Mouse (Mus musculus) induced T-regulatory cell, adult 2 months (primary cell): ENCODE measurements at regions not wholly inside any gene's neighbourhood (a gene's known extent, or its start where the extent isn't known, plus 50 kb on each side); places are given as distances from the start of the nearest gene placed in this dataset.

ENCODE experiments used
- DNase-seq: peaks from one replicate; pipeline ENCODE4 v3.0.0-alpha.2; 2012; ENCODE audit warnings: low read depth

- DNase-seq = no peak
Observed at GRCm38 (mm10) chr16:53011847-53012246, 558.0 kb upstream of the Alcam start.

- DNase-seq = no peak
Observed at GRCm38 (mm10) chr16:52988852-52989397, 535.1 kb upstream of the Alcam start.

GRCm38 (mm10) chr16:52984336-52984735, 530.5 kb upstream of the Alcam start:
- no peak for DNase-seq

DNA sequence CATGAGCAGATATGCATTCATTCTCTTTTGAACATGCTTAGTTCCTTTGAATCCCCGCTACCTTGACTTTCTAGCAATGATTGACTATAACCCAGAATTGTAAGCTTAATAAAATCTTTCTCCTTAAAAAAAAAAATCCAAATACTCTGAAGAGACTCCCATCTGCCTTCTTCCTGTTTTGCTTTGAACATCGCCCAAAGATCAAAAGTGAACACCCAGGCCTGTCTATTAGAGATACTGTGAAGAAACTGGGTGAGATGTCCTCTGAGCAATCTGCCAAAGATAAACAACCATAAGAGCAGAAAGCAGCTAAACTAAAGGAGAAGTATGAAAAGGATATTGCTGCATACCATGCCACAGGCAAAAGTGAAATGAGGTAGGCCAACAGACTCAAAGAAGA, 527.1 kb upstream of the Alcam start:
- no peak for DNase-seq

DNA sequence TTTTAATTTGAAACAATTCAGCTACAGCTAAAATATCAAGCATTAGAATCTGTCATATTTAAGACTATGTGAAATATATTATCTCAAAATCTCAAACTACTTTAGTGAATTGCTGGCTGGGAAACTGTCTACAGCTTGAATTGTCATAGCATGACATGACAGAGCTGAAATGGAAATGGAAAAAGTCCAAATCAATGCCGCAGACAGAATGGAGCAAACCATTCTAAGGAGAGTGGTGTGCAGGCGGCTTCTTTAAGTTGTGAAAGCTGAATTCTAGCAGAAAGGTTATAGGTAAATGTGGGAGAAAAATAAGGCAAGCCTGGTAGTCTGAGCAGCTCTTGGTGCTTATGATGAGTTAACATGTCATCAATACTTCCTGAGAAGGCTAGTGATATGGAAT, 518.9 kb upstream of the Alcam start:
- DNase-seq = no peak

DNA sequence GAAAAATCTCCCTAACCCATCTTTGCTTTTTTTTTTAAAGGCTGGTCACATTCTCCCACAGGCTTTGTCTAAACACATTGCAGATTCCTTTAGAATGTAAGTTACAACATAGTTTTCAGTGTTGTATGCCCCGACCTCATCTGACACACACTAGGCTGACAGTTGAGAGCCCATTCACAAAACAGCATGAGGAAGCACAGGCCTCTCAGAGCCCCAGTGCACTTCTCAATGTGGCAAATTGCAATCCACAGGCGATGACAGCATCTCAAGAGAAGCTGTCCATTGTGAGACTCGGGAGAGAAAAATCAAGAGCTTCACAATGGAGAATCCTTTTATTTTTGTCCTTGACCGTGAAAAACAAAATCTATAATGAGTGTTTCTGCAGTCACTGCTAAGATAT, 493.8 kb upstream of the Alcam start:
- no peak for DNase-seq

- no peak for DNase-seq
Observed at GRCm38 (mm10) chr16:52934749-52935148, 480.9 kb upstream of the Alcam start.

GRCm38 (mm10) chr16:52931978-52932377, 478.1 kb upstream of the Alcam start:
- no peak for DNase-seq

DNA sequence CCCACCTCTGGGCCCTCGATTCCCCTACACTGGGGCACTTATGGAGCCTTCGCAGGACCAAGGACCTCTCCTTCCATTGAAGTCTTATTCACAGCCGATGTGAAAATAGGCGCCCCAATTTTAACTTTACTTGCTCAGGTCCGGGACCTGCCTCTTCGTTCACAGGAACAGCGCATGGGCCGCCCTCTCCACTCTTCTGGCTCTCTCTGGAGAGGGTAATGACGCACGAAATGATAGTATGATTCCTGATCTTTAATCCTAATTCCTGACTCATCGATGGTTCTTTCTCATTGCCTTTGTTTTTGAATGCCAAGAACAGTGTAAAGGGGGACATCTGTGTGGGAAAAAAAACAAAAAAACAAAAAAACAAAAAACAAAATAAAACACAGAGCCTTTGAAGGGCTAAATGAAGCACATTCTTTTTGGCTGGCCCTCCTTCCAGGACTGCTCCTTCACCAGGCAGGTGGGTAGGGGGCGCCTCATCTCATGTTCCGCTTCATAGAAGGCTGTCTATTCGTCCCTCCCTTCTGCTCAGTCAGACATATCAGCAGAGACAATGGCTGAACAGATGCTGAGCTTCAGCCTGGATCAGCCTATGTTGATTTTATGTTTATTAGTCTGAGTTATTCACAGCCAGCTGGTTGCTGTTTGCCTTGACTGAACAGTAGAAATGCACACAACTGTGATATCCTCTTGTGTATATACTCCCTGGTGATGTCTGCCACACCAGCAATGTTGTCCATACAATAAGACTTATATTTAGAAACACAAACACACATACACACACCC, 438.8 kb upstream of the Alcam start:
- DNase-seq = no peak

- peak; percentile 18 for DNase-seq
Observed at GRCm38 (mm10) chr16:52879463-52880114, 425.7 kb upstream of the Alcam start.

- DNase-seq = no peak
Observed at GRCm38 (mm10) chr16:52867833-52868232, 414.0 kb upstream of the Alcam start.

DNA sequence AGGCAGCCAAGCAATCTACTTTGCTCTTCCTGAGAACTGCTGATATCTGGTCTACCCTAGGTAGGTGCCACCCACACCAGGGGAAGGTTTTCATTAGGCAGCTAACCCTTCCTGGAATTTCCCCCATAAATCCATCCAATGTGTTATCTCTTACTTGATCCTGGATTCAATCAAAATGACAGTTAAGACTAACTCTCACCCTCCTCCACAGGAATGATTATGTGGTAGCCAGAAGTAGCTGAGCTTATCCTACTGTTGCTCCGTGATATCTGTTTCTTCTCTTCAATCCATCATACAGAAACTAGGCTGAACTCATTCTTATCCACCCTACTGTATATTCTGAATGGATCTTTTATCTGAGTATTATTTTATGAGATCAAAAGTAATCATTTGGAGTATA, 409.7 kb upstream of the Alcam start:
- no peak for DNase-seq

GRCm38 (mm10) chr16:52861263-52861662, 407.4 kb upstream of the Alcam start:
- no peak for DNase-seq

DNA sequence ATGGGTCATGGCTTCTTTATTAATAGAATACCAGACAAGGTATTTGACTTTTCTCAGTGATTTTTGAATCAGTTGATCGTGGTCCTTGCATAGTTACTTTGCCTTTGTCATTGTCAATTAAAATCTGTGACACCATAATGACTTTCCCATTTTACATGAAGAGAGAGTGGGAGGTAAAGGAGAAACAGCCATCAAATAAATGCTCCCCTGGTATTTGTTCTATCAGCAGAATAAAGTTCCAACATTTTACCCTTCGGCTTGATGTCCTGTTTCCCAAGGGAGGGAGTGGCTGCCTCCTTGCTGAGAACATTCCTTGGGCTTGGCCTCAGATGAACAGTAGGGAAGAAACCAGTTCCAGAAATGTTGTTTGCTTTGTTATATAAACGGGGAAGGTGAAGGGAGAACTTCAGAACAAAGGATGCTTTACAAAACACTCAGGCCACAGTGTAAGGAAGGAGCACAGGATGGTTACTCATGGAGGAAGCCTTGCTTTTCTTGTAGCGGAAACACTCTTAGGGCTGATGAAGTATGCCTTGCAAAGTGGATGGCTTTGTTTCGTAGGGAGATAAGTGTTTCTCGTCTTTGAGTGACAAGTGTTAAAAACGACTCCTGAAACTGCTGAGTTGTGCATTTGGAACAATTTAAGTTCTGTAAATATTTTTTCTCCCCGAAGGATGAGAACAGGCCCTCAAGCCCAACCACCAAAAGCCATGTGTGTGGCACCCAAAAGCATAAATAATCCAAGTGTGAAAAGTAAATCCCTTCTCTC, 404.8 kb upstream of the Alcam start:
- no peak for DNase-seq

DNA sequence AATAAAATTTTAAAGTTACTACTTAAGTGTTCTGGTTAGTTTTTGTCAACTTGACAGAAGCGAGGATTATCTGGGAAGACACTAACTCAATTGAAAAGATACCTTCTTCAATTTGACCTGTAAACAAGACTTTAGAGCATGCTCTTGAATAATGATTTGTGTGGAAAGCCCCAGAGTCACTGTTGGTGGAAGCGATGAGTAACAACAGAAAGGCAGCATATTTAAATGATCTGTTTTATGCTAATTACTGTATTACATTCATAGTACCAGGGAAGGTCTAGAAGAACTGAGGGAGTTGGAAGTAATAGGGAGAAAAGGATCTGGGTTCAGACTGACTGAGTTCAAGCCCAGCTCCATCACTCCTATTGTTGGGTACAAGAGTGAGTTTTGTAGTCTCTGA, 397.3 kb upstream of the Alcam start:
- no peak for DNase-seq

DNA sequence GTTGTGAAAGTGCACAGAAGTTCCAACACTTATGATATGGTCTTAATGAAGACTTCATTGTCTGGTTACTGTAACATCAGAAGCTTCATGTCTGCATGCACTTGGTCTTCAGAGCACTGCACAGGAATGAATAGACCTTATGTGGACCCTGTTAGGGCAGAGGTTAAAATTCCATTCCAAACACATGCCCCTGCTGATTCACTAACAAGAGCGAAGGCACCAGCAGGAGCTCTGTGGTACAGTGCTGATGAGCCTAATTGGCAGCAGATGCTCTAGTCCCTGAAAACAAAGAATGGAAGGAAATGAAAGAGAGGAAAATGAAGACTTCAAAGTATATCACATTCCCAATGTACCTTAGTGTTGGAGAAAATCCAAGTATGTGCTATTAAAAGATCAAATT, 365.1 kb upstream of the Alcam start:
- no peak for DNase-seq

- no peak for DNase-seq
Observed at GRCm38 (mm10) chr16:52811219-52811618, 357.3 kb upstream of the Alcam start.

GRCm38 (mm10) chr16:52804365-52804764, 350.5 kb upstream of the Alcam start:
- DNase-seq = no peak

GRCm38 (mm10) chr16:52799715-52800392, 346.0 kb upstream of the Alcam start:
- DNase-seq = no peak

DNA sequence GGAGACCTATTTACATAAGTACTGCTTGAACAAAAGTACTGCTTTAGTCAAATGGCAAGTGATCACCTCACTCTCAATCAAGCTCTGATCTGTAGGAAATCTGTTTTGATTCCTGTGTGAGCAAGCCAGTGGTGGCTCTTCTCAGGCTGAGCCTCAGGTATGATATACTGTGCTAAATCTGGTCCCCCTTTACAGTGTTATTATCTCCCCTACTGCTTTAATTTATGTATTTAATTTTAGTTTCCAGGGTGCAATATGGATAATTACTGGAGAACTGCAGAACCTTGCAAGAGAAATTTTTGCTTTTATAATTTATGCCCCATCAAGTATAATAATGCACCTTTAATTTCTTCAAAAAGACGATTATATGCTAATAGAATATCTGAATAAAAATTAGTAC, 341.3 kb upstream of the Alcam start:
- no peak for DNase-seq

GRCm38 (mm10) chr16:52789946-52790345, 336.1 kb upstream of the Alcam start:
- DNase-seq = no peak

- DNase-seq = no peak
Observed at GRCm38 (mm10) chr16:52747744-52748143, 293.9 kb upstream of the Alcam start.
